Mouse (Mus musculus) liver, embryonic 13.5 days (tissue): ENCODE measurements around the gene Tph1. TPM values are rescaled to one million over a fixed set of nuclear protein-coding genes. Genes with fewer than 3 reads are reported as not detected.
A peak's percentile ranks its signal among the peaks of the same experiment; 100 is the strongest.

Source experiments
- ATAC-seq: fragments of 200-750 bp; cut with Nextera tagmentation; 2 replicates; pipeline ENCODE4 v1.8.0; 2017; ENCODE audit warnings: low read depth, mild to moderate bottlenecking, moderate number of reproducible peaks, moderate library complexity
- DNase-seq: peaks from one replicate; pipeline ENCODE4 v3.0.0; 2022
- H3K27ac ChIP-seq: fragments of 300-500 bp; sonication (generic); 2 replicates; pipeline ENCODE4 v1.5.1; 2015; ENCODE audit warnings: moderate library complexity, mild to moderate bottlenecking, inconsistent platforms
- H3K27me3 ChIP-seq: fragments of 300-500 bp; sonication (generic); 2 replicates; pipeline ENCODE4 v1.6.1; 2015; ENCODE audit warnings: mild to moderate bottlenecking, inconsistent platforms
- H3K36me3 ChIP-seq: fragments of 300-500 bp; sonication (generic); 2 replicates; pipeline ENCODE4 v1.6.1; 2015; ENCODE audit warnings: mild to moderate bottlenecking, inconsistent platforms
- H3K4me1 ChIP-seq: fragments of 300-500 bp; sonication (generic); replicated peaks from 2 replicates; pipeline ENCODE4 v1.6.1; 2015; ENCODE audit warnings: inconsistent platforms
- H3K4me2 ChIP-seq: fragments of 300-500 bp; sonication (generic); 2 replicates; pipeline ENCODE4 v1.6.1; 2015; ENCODE audit warnings: inconsistent platforms, mild to moderate bottlenecking, moderate library complexity
- H3K4me3 ChIP-seq: fragments of 300-500 bp; sonication (generic); replicated peaks from 2 replicates; pipeline ENCODE4 v1.5.1; 2015; ENCODE audit warnings: mild to moderate bottlenecking, inconsistent platforms
- H3K9ac ChIP-seq: fragments of 300-500 bp; sonication (generic); 2 replicates; pipeline ENCODE4 v1.6.1; 2015; ENCODE audit warnings: mild to moderate bottlenecking, inconsistent platforms
- H3K9me3 ChIP-seq: fragments of 300-500 bp; sonication (generic); replicated peaks from 2 replicates; pipeline ENCODE4 v1.6.1; 2016; ENCODE audit warnings: inconsistent platforms
- WGBS: fragments of 180-500 bp; shearing (Covaris S2); methylation state at CpG from one replicate; pipeline ENCODE4 v1.1.7; 2015; ENCODE audit not compliant: insufficient replicate concordance; 5-methylcytosine and 5-hydroxymethylcytosine counted together
- polyA plus RNA-seq: library from polyadenylated mRNA; unstranded; fragments of >200 nt; fragmentation: Nextera tagmentation; extraction: Ambion mirVana; gene quantifications from 2 replicates; pipeline ENCODE4 v1.2.1, GENCODE M21; 2015

Tph1 gene
- polyA plus RNA-seq, 1 experiment from 2014 or later = not detected

DNA sequence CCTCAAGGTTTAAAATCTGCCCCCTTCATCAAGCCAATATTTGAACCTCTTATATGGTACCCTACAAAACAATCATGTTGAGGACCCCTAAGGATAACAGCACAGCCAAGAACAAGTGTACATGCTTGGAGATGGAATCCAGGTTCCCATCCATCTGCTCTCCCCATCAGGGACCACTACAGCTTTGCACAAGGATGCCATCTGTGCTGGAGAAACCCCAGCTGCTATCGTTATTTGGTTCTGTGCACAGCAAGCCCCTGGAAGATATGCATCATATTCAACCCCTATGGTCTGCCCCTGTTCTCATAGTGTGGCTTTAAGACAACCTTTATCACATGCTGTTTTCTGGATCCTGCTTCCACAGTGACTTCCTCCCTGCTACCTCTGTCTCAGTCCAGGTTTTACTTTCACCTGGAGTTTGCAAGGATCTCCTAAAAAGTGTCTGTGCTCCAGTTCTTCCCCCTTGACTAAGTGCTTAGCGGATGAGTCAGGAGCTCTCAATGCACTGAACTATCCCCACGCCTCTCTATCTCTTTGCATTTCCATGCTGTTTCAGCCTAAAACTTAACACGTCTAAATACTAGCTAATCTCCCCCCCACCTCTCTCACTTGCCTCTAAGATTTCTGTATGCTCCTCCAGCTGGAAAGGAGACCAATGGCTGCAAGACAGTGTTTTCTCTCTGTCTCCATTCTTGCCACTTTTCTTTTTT lies 23.8 kb downstream of the Tph1 start:
- 44% methylated on average over 4 of the region's 4 CpGs for WGBS
- Histone ChIP-seq H3K36me3 (no peaks in the 10 kb centered on the region), H3K4me3 (no peak overlapping the region), H3K9me3 (no peaks in the 10 kb centered on the region), H3K27ac (no peak overlapping the region), H3K4me2 (no peak overlapping the region), H3K4me1 (peaks cover 6% of the 10 kb centered on the region), H3K27me3 (0 out of 2 replicates have a peak, but pooled peaks cover 7% of the 10 kb centered on the region), H3K9ac (no peak overlapping the region)
- DNase-seq (no peak), ATAC-seq (no peak)

GRCm38 (mm10) chr7:46643172-46643571 lies 29.2 kb downstream of the Tph1 start:
- Histone ChIP-seq H3K4me3 (no peak overlapping the region), H3K4me1 (peaks cover 17% of the 10 kb centered on the region), H3K9me3 (no peaks in the 10 kb centered on the region), H3K27ac (no peak overlapping the region), H3K27me3 (peaks cover 24% of the 10 kb centered on the region; the same call in 1 of the 2 replicates), H3K4me2 (no peak overlapping the region), H3K36me3 (no peaks in the 10 kb centered on the region), H3K9ac (no peak overlapping the region)
- no peak for ATAC-seq
- DNase-seq = no peak
- 67% methylated on average over 1 of the region's 1 CpGs for WGBS

DNA sequence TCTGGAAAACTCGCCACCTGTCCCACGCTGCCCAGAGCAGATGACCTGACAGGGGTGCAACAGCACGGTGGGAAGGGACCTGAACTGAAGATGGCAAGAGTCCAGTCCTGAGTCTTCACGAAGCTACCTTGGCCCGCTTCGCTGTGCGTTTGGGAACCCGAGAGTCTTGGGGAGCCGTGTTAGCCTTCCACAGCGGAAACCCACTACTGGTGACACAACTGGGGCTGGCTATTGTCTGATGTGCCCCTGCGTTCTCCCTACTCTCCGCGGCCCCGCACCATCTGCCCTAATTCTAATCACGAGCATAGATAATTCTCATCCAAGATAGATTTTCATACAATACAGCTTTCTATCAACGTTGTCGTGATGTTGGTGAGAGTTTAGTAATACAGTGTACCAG lies 32.3 kb downstream of the Tph1 start:
- peak overlapping the region; percentile 82; the same call in 1 of the 2 replicates for H3K9ac ChIP-seq
- 17% methylated on average over 17 of the region's 17 CpGs for WGBS

GRCm38 (mm10) chr7:46639692-46640031 lies 32.7 kb downstream of the Tph1 start, which contains the start of gene Sergef:
TSS of gene Sergef (minus strand) at chr7:46639807.
- Histone ChIP-seq H3K4me3 (peak within 1 kb of the TSS; percentile 77), H3K4me2 (peak within 1 kb of the TSS; percentile 94), H3K36me3 (no peaks in the 10 kb centered on the region), H3K27ac (no peak within 1 kb of the TSS), H3K9ac (peak within 1 kb of the TSS; percentile 82), H3K27me3 (peaks cover 21% of the 10 kb centered on the region; the same call in 1 of the 2 replicates), H3K4me1 (peaks cover 17% of the 10 kb centered on the region), H3K9me3 (no peaks in the 10 kb centered on the region)
- peak; percentile 89 for DNase-seq
- WGBS = under 1% methylated on average over 30 of the region's 30 CpGs
- ATAC-seq = peak; percentile 95

More for the DNA sequence above, 32.3 kb downstream of the Tph1 start:
- no peak for ATAC-seq
- Histone ChIP-seq H3K4me3 (peak overlapping the region; percentile 77), H3K27ac (no peak overlapping the region), H3K4me1 (peaks cover 17% of the 10 kb centered on the region), H3K27me3 (peaks cover 21% of the 10 kb centered on the region; the same call in 1 of the 2 replicates), H3K9me3 (no peaks in the 10 kb centered on the region), H3K36me3 (no peaks in the 10 kb centered on the region), H3K4me2 (peak overlapping the region; percentile 94)
- DNase-seq = no peak

DNA sequence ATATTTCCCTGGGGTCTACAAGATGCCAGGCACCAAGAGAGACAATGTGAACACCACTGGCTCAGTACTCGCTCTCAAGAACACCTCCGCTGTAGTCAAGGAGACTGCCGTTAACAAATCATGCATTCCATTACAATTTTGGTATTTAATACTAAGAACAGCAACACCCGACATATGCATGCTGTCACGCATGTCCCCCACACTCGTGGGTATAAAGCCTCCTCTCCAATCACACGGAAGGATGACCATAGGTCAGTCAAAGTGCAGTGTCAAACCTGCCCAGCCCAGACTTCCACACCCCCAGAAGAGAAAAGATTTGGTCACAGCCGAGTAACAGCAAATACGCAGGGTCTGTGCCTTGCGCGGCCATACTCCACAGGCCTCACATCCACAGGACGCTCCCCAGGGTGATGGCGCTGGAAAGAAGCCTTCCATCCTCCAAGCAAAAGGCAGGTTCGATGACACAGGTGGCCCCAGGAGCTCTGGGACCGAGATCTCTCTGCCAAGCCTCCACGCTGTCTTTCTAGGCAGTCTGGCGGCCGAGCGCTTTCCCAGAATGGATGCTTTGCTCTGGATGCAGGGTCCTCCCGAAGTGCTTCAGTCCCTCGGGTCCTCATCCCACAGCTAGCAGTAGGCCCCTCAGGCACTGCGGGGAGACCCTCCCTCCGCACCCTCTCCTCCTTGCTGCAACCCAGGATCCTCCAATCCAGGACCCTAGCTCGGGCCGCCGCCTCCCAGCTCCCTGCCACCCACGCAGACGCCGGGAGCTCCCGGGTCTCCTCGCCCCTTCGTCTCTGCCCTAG lies 33.2 kb downstream of the Tph1 start:
- peak overlapping the region; percentile 94 for H3K4me2 ChIP-seq
- 13% methylated on average over 32 of the region's 32 CpGs for WGBS

DNA sequence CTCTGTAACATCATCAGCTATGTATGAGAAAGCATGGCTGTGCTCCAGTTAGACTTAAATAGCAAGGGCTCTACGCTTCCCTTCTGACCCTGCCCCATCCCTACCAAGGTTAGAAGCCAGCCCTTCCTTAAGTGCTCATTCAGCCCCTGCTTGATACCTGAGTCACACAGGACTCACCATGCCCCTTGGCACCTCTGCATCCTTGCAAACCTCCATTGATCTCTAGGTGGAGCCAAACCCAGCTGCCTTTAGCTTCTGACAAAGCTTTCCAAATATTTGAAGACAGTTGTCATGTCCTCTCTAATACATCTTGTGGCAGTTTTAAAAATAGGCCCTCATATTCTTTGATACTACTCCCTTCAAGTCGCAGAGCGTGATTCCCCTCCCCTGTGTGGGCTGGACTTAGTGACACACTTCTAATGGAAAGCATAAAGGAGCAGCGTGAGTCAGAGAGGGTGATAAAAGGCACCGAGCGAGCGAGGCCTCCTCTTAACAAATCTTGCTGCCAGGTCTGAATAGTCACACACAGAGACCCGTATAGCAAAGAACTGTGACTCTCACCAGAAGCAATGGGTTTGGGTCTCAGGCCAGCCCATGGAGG lies 43.9 kb downstream of the Tph1 start:
- no peak overlapping the region for H3K4me2 ChIP-seq
- H3K27ac ChIP-seq = no peak overlapping the region
- no peaks in the 10 kb centered on the region for H3K9me3 ChIP-seq
- WGBS = 82% methylated on average over 8 of the region's 8 CpGs
- DNase-seq (no peak), ATAC-seq (no peak)
- H3K27me3 ChIP-seq = no peaks in the 10 kb centered on the region
- H3K9ac ChIP-seq = no peak overlapping the region
- peaks cover 5% of the 10 kb centered on the region for H3K4me1 ChIP-seq
- 0 out of 2 replicates have a peak, but pooled peaks cover 3% of the 10 kb centered on the region for H3K36me3 ChIP-seq
- no peak overlapping the region for H3K4me3 ChIP-seq

More for the DNA sequence above, 33.2 kb downstream of the Tph1 start:
- Histone ChIP-seq H3K36me3 (no peaks in the 10 kb centered on the region), H3K27me3 (peaks cover 21% of the 10 kb centered on the region; the same call in 1 of the 2 replicates), H3K4me3 (peak overlapping the region; percentile 77), H3K4me1 (peaks cover 17% of the 10 kb centered on the region), H3K27ac (no peak overlapping the region), H3K9me3 (no peaks in the 10 kb centered on the region), H3K9ac (peak overlapping the region; percentile 82)
- DNase-seq = peak; percentile 4
- no peak; the same call in 1 of the 2 replicates for ATAC-seq

GRCm38 (mm10) chr7:46623979-46624378 lies 48.4 kb downstream of the Tph1 start:
- H3K4me3 ChIP-seq = no peak overlapping the region
- no peak for DNase-seq
- H3K4me2 ChIP-seq = no peak overlapping the region
- peaks cover 5% of the 10 kb centered on the region; the same call in 1 of the 2 replicates for H3K36me3 ChIP-seq
- no peaks in the 10 kb centered on the region for H3K27me3 ChIP-seq
- no peaks in the 10 kb centered on the region for H3K4me1 ChIP-seq
- no peaks in the 10 kb centered on the region for H3K9me3 ChIP-seq
- ATAC-seq = no peak
- 71% methylated on average over 2 of the region's 3 CpGs for WGBS
- no peak overlapping the region for H3K9ac ChIP-seq
- H3K27ac ChIP-seq = no peak overlapping the region

- Histone ChIP-seq H3K4me1 (peaks cover 7% of the 10 kb centered on the region; the same call in 1 of the 2 replicates), H3K4me3 (no peak overlapping the region), H3K9me3 (no peaks in the 10 kb centered on the region), H3K9ac (no peak overlapping the region), H3K36me3 (peaks cover 5% of the 10 kb centered on the region; the same call in 1 of the 2 replicates), H3K27ac (no peak overlapping the region), H3K27me3 (no peaks in the 10 kb centered on the region), H3K4me2 (no peak overlapping the region)
- 84% methylated on average over 23 of the region's 23 CpGs for WGBS
- ATAC-seq (no peak), DNase-seq (no peak)
Observed at GRCm38 (mm10) chr7:46618416-46619110, 53.8 kb downstream of the Tph1 start.

DNA sequence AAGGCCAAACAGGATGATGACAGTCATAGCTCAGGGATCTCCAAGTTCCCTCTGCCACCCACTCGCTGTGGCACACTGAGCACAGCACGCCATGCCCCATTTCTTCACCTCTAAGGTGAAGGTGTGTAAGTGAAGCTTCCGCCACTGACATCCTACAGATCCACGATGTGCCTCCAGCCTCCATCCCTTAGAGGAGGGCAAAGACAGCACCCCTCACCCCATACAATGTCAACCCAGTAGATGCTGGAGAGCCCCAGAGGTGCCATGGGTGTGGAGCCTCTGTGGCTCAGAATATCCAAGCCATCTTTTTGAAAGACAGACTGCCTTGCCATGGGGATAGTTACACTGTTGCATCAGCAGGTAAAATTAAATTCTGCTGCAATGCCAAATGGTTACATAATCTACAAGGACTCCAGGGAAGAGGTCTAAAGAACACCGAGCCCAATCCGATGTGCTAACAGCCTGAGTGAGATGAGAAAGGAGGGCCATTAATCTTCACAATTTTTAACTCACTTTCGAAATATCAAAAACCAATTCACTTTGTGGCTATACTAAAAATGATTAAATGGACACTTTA lies 55.8 kb downstream of the Tph1 start:
- ATAC-seq (no peak), DNase-seq (no peak)
- no peaks in the 10 kb centered on the region for H3K9me3 ChIP-seq
- no peak overlapping the region for H3K4me3 ChIP-seq
- no peak overlapping the region for H3K4me2 ChIP-seq
- no peaks in the 10 kb centered on the region for H3K27me3 ChIP-seq
- peaks cover 5% of the 10 kb centered on the region; the same call in 1 of the 2 replicates for H3K36me3 ChIP-seq
- H3K4me1 ChIP-seq = peaks cover 7% of the 10 kb centered on the region; the same call in 1 of the 2 replicates
- WGBS = 76% methylated on average over 7 of the region's 7 CpGs
- H3K27ac ChIP-seq = no peak overlapping the region
- H3K9ac ChIP-seq = no peak overlapping the region

DNA sequence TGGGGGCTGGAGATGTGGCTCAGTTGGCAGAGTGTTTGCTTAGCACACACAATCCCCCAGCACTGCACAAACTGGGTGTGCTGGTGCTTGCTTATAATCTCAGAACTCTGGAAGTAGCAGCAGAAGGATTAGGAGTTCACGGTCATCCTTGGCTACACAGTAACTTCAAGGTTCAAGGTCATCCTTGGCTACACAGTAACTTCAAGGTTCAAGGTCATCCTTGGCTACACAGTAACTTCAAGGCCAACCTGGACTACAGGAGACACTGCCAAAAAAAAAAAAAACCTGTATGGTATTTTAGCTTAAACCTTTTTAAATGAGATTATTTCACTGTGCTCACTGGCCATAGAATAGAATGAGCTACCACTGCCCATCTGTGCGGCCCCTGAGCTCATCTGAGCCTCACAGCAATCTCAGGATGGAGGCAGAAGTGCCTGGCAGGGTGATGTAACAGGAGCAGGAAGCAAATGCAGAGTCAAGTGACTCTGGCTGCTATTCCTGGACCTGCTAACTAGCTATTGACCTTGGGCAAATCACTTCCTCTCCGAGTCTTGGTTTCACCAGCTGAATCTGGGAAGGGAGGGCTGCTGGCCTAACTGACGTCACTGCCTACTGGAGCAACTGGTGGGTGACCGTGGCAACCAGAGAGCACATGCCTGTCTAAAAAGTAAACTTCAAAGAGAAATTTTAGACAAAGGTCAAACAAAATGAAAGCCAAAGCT lies 56.9 kb downstream of the Tph1 start:
- H3K4me1 ChIP-seq = peaks cover 7% of the 10 kb centered on the region; the same call in 1 of the 2 replicates
- H3K27ac ChIP-seq = no peak overlapping the region
- H3K4me3 ChIP-seq = no peak overlapping the region
- DNase-seq = no peak
- WGBS = 46% methylated on average over 5 of the region's 5 CpGs
- no peaks in the 10 kb centered on the region for H3K9me3 ChIP-seq
- H3K27me3 ChIP-seq = no peaks in the 10 kb centered on the region
- 0 out of 2 replicates have a peak, but pooled peaks cover under 1% of the 10 kb centered on the region for H3K36me3 ChIP-seq
- no peak overlapping the region for H3K9ac ChIP-seq
- peak; percentile 9; the same call in 1 of the 2 replicates for ATAC-seq
- H3K4me2 ChIP-seq = no peak overlapping the region
